Mouse (Mus musculus) adipocyte (in vitro differentiated cells): ENCODE results near the gene Dtnb.
A peak's percentile ranks its signal among the peaks of the same experiment; 100 is the strongest.

ENCODE experiments used
- DNase-seq: peaks from one replicate; pipeline ENCODE4 v3.0.0-alpha.2; 2016; ENCODE audit warnings: low spot score

Dtnb gene

GRCm38 (mm10) chr12:3773643-3774042 is 201.5 kb downstream of the Dtnb start:
- no peak for DNase-seq

GRCm38 (mm10) chr12:3776015-3776414 is 203.8 kb downstream of the Dtnb start:
- DNase-seq = no peak

GRCm38 (mm10) chr12:3777682-3778081 is 205.5 kb downstream of the Dtnb start:
- DNase-seq = no peak

GRCm38 (mm10) chr12:3778286-3778685 is 206.1 kb downstream of the Dtnb start:
- DNase-seq = no peak

GRCm38 (mm10) chr12:3779639-3780038 is 207.5 kb downstream of the Dtnb start:
- no peak for DNase-seq

- DNase-seq = peak; percentile 80
These were observed 208.3 kb downstream of the Dtnb start for GRCm38 (mm10) chr12:3780405-3780891.

GRCm38 (mm10) chr12:3780931-3781471 is 208.8 kb downstream of the Dtnb start:
- DNase-seq = no peak

GRCm38 (mm10) chr12:3781482-3781881 is 209.3 kb downstream of the Dtnb start:
- DNase-seq = peak; percentile 92

GRCm38 (mm10) chr12:3783196-3783825 is 211.1 kb downstream of the Dtnb start:
- DNase-seq = no peak

- no peak for DNase-seq
These were observed 212.1 kb downstream of the Dtnb start for GRCm38 (mm10) chr12:3784258-3784657.

- DNase-seq = no peak
These were observed 212.5 kb downstream of the Dtnb start for GRCm38 (mm10) chr12:3784729-3785128.

- DNase-seq = no peak
These were observed 214.9 kb downstream of the Dtnb start for GRCm38 (mm10) chr12:3787041-3787440.

GRCm38 (mm10) chr12:3787541-3787940 is 215.4 kb downstream of the Dtnb start:
- DNase-seq = no peak

- DNase-seq = peak; percentile 36
These were observed 216.4 kb downstream of the Dtnb start for GRCm38 (mm10) chr12:3788421-3789051.

- DNase-seq = no peak
These were observed 217.5 kb downstream of the Dtnb start for GRCm38 (mm10) chr12:3789626-3790185.

GRCm38 (mm10) chr12:3791257-3791656 is 219.1 kb downstream of the Dtnb start:
- no peak for DNase-seq

GRCm38 (mm10) chr12:3791732-3792131 is 219.6 kb downstream of the Dtnb start:
- DNase-seq = peak; percentile 96

GRCm38 (mm10) chr12:3792248-3792647 is 220.1 kb downstream of the Dtnb start:
- DNase-seq = no peak

GRCm38 (mm10) chr12:3795569-3795968 is 223.4 kb downstream of the Dtnb start:
- DNase-seq = no peak

- no peak for DNase-seq
These were observed 227.4 kb downstream of the Dtnb start for GRCm38 (mm10) chr12:3799551-3799950.

- DNase-seq = no peak
These were observed 233.7 kb downstream of the Dtnb start, which contains the start of gene Dnmt3a for GRCm38 (mm10) chr12:3805852-3806251. Gene Dnmt3a (plus strand): TSS chr12:3806007.

GRCm38 (mm10) chr12:3806271-3806684 is 234.1 kb downstream of the Dtnb start:
- DNase-seq = peak; percentile 63
